Comparison of ENCODE assay signal across 9 mouse cellular contexts in the genomic region with DNA sequence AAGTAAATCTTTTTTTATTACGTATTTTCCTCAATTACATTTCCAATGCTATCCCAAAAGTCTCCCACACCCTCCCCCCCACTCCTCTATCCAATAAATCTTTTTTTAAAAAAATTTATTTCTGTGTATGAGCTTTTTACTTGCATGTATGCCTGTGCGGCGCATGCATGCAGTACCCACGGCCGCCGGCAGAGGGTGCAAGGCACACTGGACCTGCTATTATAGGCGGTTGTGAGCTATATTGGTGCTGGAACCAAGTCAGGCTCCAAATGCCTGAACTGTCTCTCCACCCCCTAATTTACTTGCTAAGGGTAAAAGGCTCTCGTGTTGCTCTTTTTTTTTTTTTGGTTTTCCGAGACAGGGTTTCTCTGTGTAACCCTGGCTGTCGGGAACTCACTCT. TPM values are rescaled to one million over a fixed set of nuclear protein-coding genes. Genes with fewer than 3 reads are reported as not detected.
DNase-seq lines count a peak whose midpoint lies in the region; ATAC-seq and TF ChIP-seq lines count a peak whose summit lies in the region.
"Had no signal": no experiment of that assay in that cellular context is flagged by ENCODE, and none has a peak within 500 bp of the region (broad histone marks: within the 10 kb centered on the region; RNA-seq: fewer than 3 reads in every experiment).

No protein-coding gene starts in this region.

- peak; percentile 54 to 84 for DNase-seq in heart, adult 18-20 months
- DNase-seq in CD4-positive helper T cell, adult 2 months (ENCODE audit: low read depth, low spot score): peak; percentile 80
- DNase-seq in fibroblast of lung, adult 2 months (ENCODE audit: low read depth): peak; percentile 27
- peak; percentile 86 to 88 for DNase-seq in kidney, postnatal 4 days
- DNase-seq in naive thymus-derived CD4-positive, alpha-beta T cell, adult 2 months (ENCODE audit: low read depth): peak; percentile 88
- peak; percentile 80 for DNase-seq in thymus, adult 2 months

- peak; percentile 92 for TF ChIP-seq CTCF in bone marrow macrophage, adult 2 months (IDR thresholded peaks at IDR 0.05; ENCODE audit: low read depth, low read length)
- peak; percentile 95 for TF ChIP-seq CTCF in thymus, adult 2 months (IDR thresholded peaks at IDR 0.05; ENCODE audit: borderline replicate concordance, control insufficient read depth, extremely low read depth, insufficient read depth, low read length, poor library complexity)

- TF ChIP-seq POLR2A in bone marrow macrophage, adult 2 months (IDR thresholded peaks at IDR 0.05; ENCODE audit: borderline replicate concordance, low read depth, low read length): no peak
- TF ChIP-seq POLR2A in thymus, adult 2 months (IDR thresholded peaks at IDR 0.05; ENCODE audit: control insufficient read depth, extremely low read depth, insufficient read depth, low read length, poor library complexity): no peak

- H3K4me3 ChIP-seq in heart, embryonic 11.5 days (ENCODE audit: low read depth, low read length): no peak overlapping the region
- no peak overlapping the region for H3K4me3 ChIP-seq in bone marrow macrophage, adult 2 months (ENCODE audit: insufficient read depth, low read length)
- H3K4me3 ChIP-seq in thymus, adult 2 months (ENCODE audit: control insufficient read depth, insufficient read depth, low read length): no peak overlapping the region
- H3K4me3 ChIP-seq: liver, embryonic 15.5 days had no signal

- peaks cover 5% of the 10 kb centered on the region for H3K4me1 ChIP-seq in heart, embryonic 11.5 days (ENCODE audit: control insufficient read depth, insufficient read depth, low read length)
- peaks cover 13% of the 10 kb centered on the region for H3K4me1 ChIP-seq in bone marrow macrophage, adult 2 months (ENCODE audit: control insufficient read depth, insufficient read depth, low read length)
- H3K4me1 ChIP-seq in thymus, adult 2 months (replicated peaks; ENCODE audit: control insufficient read depth, insufficient read depth, low read length): no peaks in the 10 kb centered on the region; the same call in 1 of the 2 replicates

- H3K9ac ChIP-seq in heart, embryonic 11.5 days (ENCODE audit: low read depth, low read length): no peak overlapping the region
- H3K9ac ChIP-seq: liver, embryonic 15.5 days had no signal

- H3K27me3 ChIP-seq in heart, embryonic 11.5 days (ENCODE audit: control insufficient read depth, insufficient read depth, low read length): peaks cover 3% of the 10 kb centered on the region; the same call in 1 of the 2 replicates
- no peaks in the 10 kb centered on the region for H3K27me3 ChIP-seq in thymus, adult 2 months (ENCODE audit: control insufficient read depth, insufficient read depth, low read length)

- H3K27ac ChIP-seq in heart, embryonic 11.5 days (ENCODE audit: low read depth, low read length): no peak overlapping the region
- H3K27ac ChIP-seq in bone marrow macrophage, adult 2 months (ENCODE audit: insufficient read depth, low read depth, low read length): no peak overlapping the region
- H3K27ac ChIP-seq in thymus, adult 2 months (ENCODE audit: control insufficient read depth, insufficient read depth, low read length): no peak overlapping the region

- ATAC-seq in heart, embryonic 11.5 days (replicated peaks; ENCODE audit: insufficient number of reproducible peaks, low FRiP score, low TSS enrichment): no peak

- H3K36me3 ChIP-seq in heart, embryonic 11.5 days (ENCODE audit: control insufficient read depth, insufficient read depth, low read length): no peaks in the 10 kb centered on the region
- no peaks in the 10 kb centered on the region for H3K36me3 ChIP-seq in thymus, adult 2 months (ENCODE audit: control insufficient read depth, insufficient read depth, low read length)
- H3K36me3 ChIP-seq: liver, embryonic 15.5 days had no signal

- no peak overlapping the region for H3K4me2 ChIP-seq in heart, embryonic 11.5 days

- H3K9me3 ChIP-seq in heart, embryonic 11.5 days (replicated peaks; ENCODE audit: control insufficient read depth, low read length): no peaks in the 10 kb centered on the region
- H3K9me3 ChIP-seq: liver, embryonic 15.5 days had no signal

- WGBS in heart, embryonic 11.5 days (ENCODE audit: insufficient replicate concordance): 23% methylated on average over 10 of the region's 10 CpGs
- WGBS in thymus, adult 2 months: 30% methylated on average over 10 of the region's 10 CpGs

RNA-seq across cellular contexts. Expression of a gene that starts 9.7 kb away (rescaled TPM):
- total RNA-seq in heart, adult 18-20 months (2021): not detected
- not detected in 2 replicates for polyA plus RNA-seq in heart, embryonic 11.5 days (2014; fragmentation: Nextera tagmentation; extraction: Ambion mirVana)
- not detected in 2 replicates for polyA plus RNA-seq in bone marrow macrophage, adult 2 months (2012; ENCODE audit: insufficient read depth, insufficient read length, missing spikeins)
- 0.23 and 0.28 TPM in 2 replicates for polyA plus RNA-seq in thymus, adult 2 months (2012; rRNA removed)
- polyA plus RNA-seq: liver, embryonic 15.5 days had no signal

RNA-seq across cellular contexts. Expression of a gene that starts 19.5 kb away (rescaled TPM):
- 100 to 1,000 TPM; 125 to 144 TPM for total RNA-seq in heart, adult 18-20 months (2021)
- polyA plus RNA-seq in heart, embryonic 11.5 days (2014; fragmentation: Nextera tagmentation; extraction: Ambion mirVana): 300 and 340 TPM in 2 replicates
- 76.6 and 101 TPM in 2 replicates for polyA plus RNA-seq in bone marrow macrophage, adult 2 months (2012; ENCODE audit: insufficient read depth, insufficient read length, missing spikeins)
- 227 and 310 TPM in 2 replicates for polyA plus RNA-seq in thymus, adult 2 months (2012; rRNA removed)

RNA-seq across cellular contexts. Expression of a gene that starts 26.2 kb away (rescaled TPM):
- 10 to 100 TPM; 11.9 to 15.9 TPM for total RNA-seq in heart, adult 18-20 months (2021)
- polyA plus RNA-seq in heart, embryonic 11.5 days (2014; fragmentation: Nextera tagmentation; extraction: Ambion mirVana): 22.9 and 26.3 TPM in 2 replicates
- 15.0 and 20.2 TPM in 2 replicates for polyA plus RNA-seq in bone marrow macrophage, adult 2 months (2012; ENCODE audit: insufficient read depth, insufficient read length, missing spikeins)
- 153 and 167 TPM in 2 replicates for polyA plus RNA-seq in thymus, adult 2 months (2012; rRNA removed)

RNA-seq across cellular contexts. Expression of a gene that starts 26.3 kb away (rescaled TPM):
- total RNA-seq in heart, adult 18-20 months (2021): 10 to 100 TPM; 23.5 to 27.8 TPM
- 201 and 218 TPM in 2 replicates for polyA plus RNA-seq in heart, embryonic 11.5 days (2014; fragmentation: Nextera tagmentation; extraction: Ambion mirVana)
- 49.7 and 54.3 TPM in 2 replicates for polyA plus RNA-seq in bone marrow macrophage, adult 2 months (2012; ENCODE audit: insufficient read depth, insufficient read length, missing spikeins)
- polyA plus RNA-seq in thymus, adult 2 months (2012; rRNA removed): 187 and 242 TPM in 2 replicates

RNA-seq across cellular contexts. Expression of a gene that starts 36.7 kb away (rescaled TPM):
- 1 to 10 TPM; 4.7 to 5.8 TPM for total RNA-seq in heart, adult 18-20 months (2021)
- polyA plus RNA-seq in heart, embryonic 11.5 days (2014; fragmentation: Nextera tagmentation; extraction: Ambion mirVana): 7.9 and 11.6 TPM in 2 replicates
- polyA plus RNA-seq in bone marrow macrophage, adult 2 months (2012; ENCODE audit: insufficient read depth, insufficient read length, missing spikeins): 18.9 and 19.5 TPM in 2 replicates
- 44.2 and 52.7 TPM in 2 replicates for polyA plus RNA-seq in thymus, adult 2 months (2012; rRNA removed)

Comparison
In these comparisons a context has a peak if more than half of its experiments do, and no peak if none do; other contexts are left out.
1. DNase-seq: peak in every context shown above with its lines; median percentile 88 in naive thymus-derived CD4-positive, alpha-beta T cell, adult 2 months; 87 in kidney, postnatal 4 days; 80 in CD4-positive helper T cell, adult 2 months; 80 in thymus, adult 2 months; 69 in heart, adult 18-20 months; 27 in fibroblast of lung, adult 2 months.